Mouse (Mus musculus) intestine, embryonic 14.5 days (tissue): ENCODE data around the gene Rhbdl1. TPM values are rescaled to one million over a fixed set of nuclear protein-coding genes. Genes with fewer than 3 reads are reported as not detected.

Experiments
- ATAC-seq: fragments of 200-750 bp; cut with Nextera tagmentation; replicated peaks from 2 replicates; pipeline ENCODE4 v1.8.0; 2017; ENCODE audit warnings: low read depth, moderate number of reproducible peaks, moderate TSS enrichment, moderate library complexity; ENCODE audit not compliant: low FRiP score, low TSS enrichment
- DNase-seq: peaks from one replicate; pipeline ENCODE4 v3.0.0-alpha.2; 2018; ENCODE audit warnings: low spot score
- H3K27ac ChIP-seq: fragments of 300-500 bp; sonication (generic); 2 replicates; pipeline ENCODE4 v1.5.1; 2014; ENCODE audit warnings: low read depth, mild to moderate bottlenecking, control low read depth
- H3K27me3 ChIP-seq: fragments of 300-500 bp; sonication (generic); replicated peaks from 2 replicates; pipeline ENCODE4 v1.6.1; 2014; ENCODE audit warnings: low read length, control low read depth; ENCODE audit not compliant: control insufficient read depth, insufficient read depth
- H3K36me3 ChIP-seq: fragments of 300-500 bp; sonication (generic); 2 replicates; pipeline ENCODE4 v1.6.1; 2014; ENCODE audit warnings: low read length, control low read depth; ENCODE audit not compliant: control insufficient read depth, insufficient read depth
- H3K4me1 ChIP-seq: fragments of 300-500 bp; sonication (generic); replicated peaks from 2 replicates; pipeline ENCODE4 v1.6.1; 2014; ENCODE audit warnings: low read length, control low read depth, mixed read lengths; ENCODE audit not compliant: control insufficient read depth, insufficient read depth
- H3K4me2 ChIP-seq: fragments of 300-500 bp; sonication (generic); 2 replicates; pipeline ENCODE4 v1.6.1; 2014; ENCODE audit warnings: low read length
- H3K4me3 ChIP-seq: fragments of 300-500 bp; sonication (generic); 2 replicates; pipeline ENCODE4 v1.5.1; 2014; ENCODE audit warnings: low read depth, low read length, control low read depth, mixed read lengths
- H3K9ac ChIP-seq: fragments of 300-500 bp; sonication (generic); 2 replicates; pipeline ENCODE4 v1.6.1; 2014; ENCODE audit warnings: mild to moderate bottlenecking, low read length
- H3K9me3 ChIP-seq: fragments of 300-500 bp; sonication (generic); 2 replicates; pipeline ENCODE4 v1.6.1; 2016; ENCODE audit warnings: low read length, control low read depth; ENCODE audit not compliant: control insufficient read depth
- WGBS: fragments of 180-500 bp; shearing (Covaris S2); extraction: QIAGEN DNeasy Blood & Tissue Kit; methylation state at CpG from one replicate; pipeline ENCODE4 v1.1.7; 2014; 5-methylcytosine and 5-hydroxymethylcytosine counted together
- polyA plus RNA-seq: library from polyadenylated mRNA; unstranded; fragments of >200 nt; fragmentation: Nextera tagmentation; extraction: Ambion mirVana; gene quantifications from 2 replicates; pipeline ENCODE4 v1.2.1, GENCODE M21; 2014

The Rhbdl1 gene
- polyA plus RNA-seq, 1 experiment from 2014 or later = 1.3 TPM

GRCm38 (mm10) chr17:25839455-25840235 is 2.5 kb upstream of the Rhbdl1 start:
- H3K27ac ChIP-seq = no peak overlapping the region

GRCm38 (mm10) chr17:25838904-25839303 is 1.8 kb upstream of the Rhbdl1 start:
- Histone ChIP-seq H3K27me3 (no peaks in the 10 kb centered on the region), H3K27ac (no peak overlapping the region), H3K9me3 (no peaks in the 10 kb centered on the region), H3K4me3 (no peak overlapping the region), H3K4me2 (no peak overlapping the region), H3K9ac (no peak overlapping the region), H3K4me1 (peaks cover 31% of the 10 kb centered on the region), H3K36me3 (peaks cover 55% of the 10 kb centered on the region)
- DNase-seq (no peak), ATAC-seq (no peak)
- 85% methylated on average over 4 of the region's 4 CpGs for WGBS

More at GRCm38 (mm10) chr17:25839455-25840235, 2.5 kb upstream of the Rhbdl1 start:
- ATAC-seq (no peak), DNase-seq (no peak)
- no peaks in the 10 kb centered on the region for H3K27me3 ChIP-seq
- WGBS = 85% methylated on average over 14 of the region's 14 CpGs
- H3K9me3 ChIP-seq = no peaks in the 10 kb centered on the region
- H3K9ac ChIP-seq = no peak overlapping the region
- no peak overlapping the region for H3K4me2 ChIP-seq
- peaks cover 55% of the 10 kb centered on the region for H3K36me3 ChIP-seq
- peaks cover 23% of the 10 kb centered on the region for H3K4me1 ChIP-seq
- no peak overlapping the region for H3K4me3 ChIP-seq

- WGBS = 46% methylated on average over 3 of the region's 3 CpGs
- Histone ChIP-seq H3K4me3 (no peak overlapping the region), H3K27me3 (no peaks in the 10 kb centered on the region), H3K27ac (no peak overlapping the region), H3K9ac (no peak overlapping the region), H3K4me2 (peak overlapping the region; percentile 72; the same call in 1 of the 2 replicates), H3K9me3 (no peaks in the 10 kb centered on the region), H3K36me3 (peaks cover 54% of the 10 kb centered on the region), H3K4me1 (peaks cover 24% of the 10 kb centered on the region)
- DNase-seq (no peak), ATAC-seq (no peak)
These were observed 438 bp upstream of the Rhbdl1 start for GRCm38 (mm10) chr17:25837533-25837932.

GRCm38 (mm10) chr17:25836397-25837075 is 559 bp downstream of the Rhbdl1 start:
- Histone ChIP-seq H3K4me3 (peak overlapping the region; percentile 31), H3K9ac (peak overlapping the region; percentile 37; the same call in 1 of the 2 replicates), H3K4me1 (peaks cover 29% of the 10 kb centered on the region), H3K9me3 (no peaks in the 10 kb centered on the region), H3K4me2 (peak overlapping the region; percentile 72), H3K27ac (peak overlapping the region; percentile 19), H3K36me3 (peaks cover 48% of the 10 kb centered on the region), H3K27me3 (no peaks in the 10 kb centered on the region)
- peak; percentile 65 for DNase-seq
- no peak for ATAC-seq
- WGBS = 22% methylated on average over 23 of the region's 23 CpGs

GRCm38 (mm10) chr17:25835816-25836215 is 1.3 kb downstream of the Rhbdl1 start:
- Histone ChIP-seq H3K4me1 (peaks cover 37% of the 10 kb centered on the region), H3K9ac (no peak overlapping the region), H3K4me3 (no peak overlapping the region), H3K4me2 (no peak overlapping the region), H3K9me3 (no peaks in the 10 kb centered on the region), H3K27me3 (no peaks in the 10 kb centered on the region), H3K36me3 (peaks cover 48% of the 10 kb centered on the region), H3K27ac (no peak overlapping the region)
- ATAC-seq = no peak
- WGBS = 94% methylated on average over 16 of the region's 16 CpGs
- no peak for DNase-seq

- Histone ChIP-seq H3K36me3 (peaks cover 48% of the 10 kb centered on the region), H3K9me3 (no peaks in the 10 kb centered on the region), H3K4me2 (no peak overlapping the region), H3K4me1 (peaks cover 40% of the 10 kb centered on the region), H3K4me3 (no peak overlapping the region), H3K27me3 (no peaks in the 10 kb centered on the region), H3K27ac (no peak overlapping the region), H3K9ac (no peak overlapping the region)
- no peak for ATAC-seq
- WGBS = 96% methylated on average over 7 of the region's 7 CpGs
- DNase-seq = no peak
These were observed 1.8 kb downstream of the Rhbdl1 start for GRCm38 (mm10) chr17:25835301-25835700.

- DNase-seq (no peak), ATAC-seq (no peak)
- WGBS = 83% methylated on average over 12 of the region's 12 CpGs
These were observed 2.4 kb downstream of the Rhbdl1 start for GRCm38 (mm10) chr17:25834595-25835222.

GRCm38 (mm10) chr17:25833961-25834594 is 3.0 kb downstream of the Rhbdl1 start:
- DNase-seq (no peak), ATAC-seq (no peak)
- H3K9ac ChIP-seq = peak overlapping the region; percentile 69
- 21% methylated on average over 6 of the region's 6 CpGs for WGBS
- peak overlapping the region; percentile 73 for H3K4me2 ChIP-seq
- H3K4me3 ChIP-seq = peak overlapping the region; percentile 61
- H3K36me3 ChIP-seq = peaks cover 41% of the 10 kb centered on the region
- peak overlapping the region; percentile 94 for H3K27ac ChIP-seq
- H3K9me3 ChIP-seq = no peaks in the 10 kb centered on the region
- peaks cover 49% of the 10 kb centered on the region for H3K4me1 ChIP-seq
- H3K27me3 ChIP-seq = no peaks in the 10 kb centered on the region

More at GRCm38 (mm10) chr17:25834595-25835222, 2.4 kb downstream of the Rhbdl1 start:
- peaks cover 46% of the 10 kb centered on the region for H3K4me1 ChIP-seq
- no peaks in the 10 kb centered on the region for H3K27me3 ChIP-seq
- no peak overlapping the region for H3K27ac ChIP-seq
- peaks cover 47% of the 10 kb centered on the region for H3K36me3 ChIP-seq
- no peaks in the 10 kb centered on the region for H3K9me3 ChIP-seq
- peak overlapping the region; percentile 61; the same call in 1 of the 2 replicates for H3K4me3 ChIP-seq
- peak overlapping the region; percentile 73 for H3K4me2 ChIP-seq
- peak overlapping the region; percentile 69; the same call in 1 of the 2 replicates for H3K9ac ChIP-seq
